Mouse (Mus musculus): ENCODE measurements around the gene Emsy.

DNA sequence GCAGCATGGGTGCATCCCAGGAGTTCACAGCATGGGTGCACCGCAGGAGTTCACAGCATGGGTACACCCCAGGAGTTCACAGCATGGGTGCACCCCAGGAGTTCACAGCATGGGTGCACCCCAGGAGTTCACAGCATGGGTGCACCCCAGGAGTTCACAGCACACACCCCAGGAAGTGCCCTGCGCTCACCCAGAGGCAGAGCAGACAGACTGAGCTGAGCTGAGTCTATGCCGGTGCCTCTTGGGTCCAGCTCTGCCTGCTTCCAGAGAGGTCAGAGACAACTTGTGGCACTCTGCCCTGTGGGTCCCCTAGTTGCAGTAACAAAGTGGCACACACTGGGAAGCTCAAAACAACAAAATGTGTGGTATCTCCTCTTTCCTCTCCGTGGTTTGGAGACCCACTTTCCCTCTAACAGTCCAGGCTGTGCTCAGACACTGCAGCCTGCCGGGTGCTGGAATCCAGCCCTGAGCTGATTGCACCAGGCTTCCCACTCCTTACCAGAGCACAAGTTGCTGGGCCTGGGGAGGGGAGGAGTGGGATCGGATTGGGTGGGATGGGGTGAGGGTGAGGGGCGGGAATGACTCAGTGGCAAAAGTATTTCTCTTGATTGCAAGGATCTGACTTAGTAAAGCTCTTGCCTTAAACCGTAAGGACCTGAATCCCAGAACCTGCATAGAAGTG, 85.6 kb downstream of the Emsy start:
- no peak for TF ChIP-seq CTCF (IDR thresholded peaks at IDR 0.05)
- no peak for TF ChIP-seq POLR2A (IDR thresholded peaks at IDR 0.05; ENCODE audit: insufficient read depth, low read depth, low read length)
- no peak for TF ChIP-seq EP300 (IDR thresholded peaks at IDR 0.05; ENCODE audit: insufficient read depth, low read depth, low read length)
